Mouse (Mus musculus): Measurements from ENCODE around the gene Npepl1. TPM values are rescaled to one million over a fixed set of nuclear protein-coding genes. Genes with fewer than 3 reads are reported as not detected.

Npepl1 gene
- polyA plus RNA-seq, 1 experiment from 2014 or later = 15.2 TPM

- no peak overlapping the region for H3K4me2 ChIP-seq (ENCODE audit: low read length)
- no peaks in the 10 kb centered on the region for H3K9me3 ChIP-seq (ENCODE audit: control insufficient read depth, low read length)
- no peaks in the 10 kb centered on the region for H3K27me3 ChIP-seq (replicated peaks; ENCODE audit: control insufficient read depth, insufficient read depth, low read length)
- no peak for ATAC-seq
- 92% methylated on average over 11 of the region's 11 CpGs for WGBS
- H3K4me1 ChIP-seq (ENCODE audit: control insufficient read depth, insufficient read depth, low read depth, low read length) = no peaks in the 10 kb centered on the region
- H3K9ac ChIP-seq (ENCODE audit: low read depth, low read length) = no peak overlapping the region
- H3K36me3 ChIP-seq (ENCODE audit: control insufficient read depth, insufficient read depth, low read length) = peaks cover 2% of the 10 kb centered on the region; the same call in 1 of the 2 replicates
- no peak overlapping the region for H3K27ac ChIP-seq (ENCODE audit: low read depth, low read length)
- H3K4me3 ChIP-seq (ENCODE audit: low read length) = no peak overlapping the region
These were observed 9.1 kb downstream of the Npepl1 start for GRCm38 (mm10) chr2:174119259-174119658.

DNA sequence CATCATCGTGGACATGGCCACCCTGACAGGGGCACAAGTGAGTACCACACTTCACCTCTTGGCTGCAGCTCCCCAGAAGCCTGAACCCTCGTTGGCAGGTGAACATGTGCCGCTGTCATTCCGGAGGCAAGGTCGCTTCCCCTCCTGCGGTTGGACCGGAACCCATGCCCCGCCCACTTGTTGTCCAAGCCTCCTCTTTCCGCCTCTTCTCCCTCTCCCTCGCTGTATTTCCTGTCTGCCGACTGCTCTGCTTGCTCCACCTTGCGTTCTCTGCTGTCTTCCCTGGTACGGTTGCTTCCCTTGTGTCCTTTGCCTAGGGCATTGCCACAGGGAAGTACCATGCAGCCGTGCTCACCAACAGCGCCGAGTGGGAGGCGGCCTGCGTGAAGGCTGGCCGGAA lies 10.5 kb downstream of the Npepl1 start:
- Histone ChIP-seq H3K4me2 (ENCODE audit: low read length) (no peak overlapping the region), H3K9me3 (ENCODE audit: control insufficient read depth, low read length) (no peaks in the 10 kb centered on the region; the same call in none of the 2 replicates), H3K4me3 (ENCODE audit: low read length) (no peak overlapping the region), H3K36me3 (ENCODE audit: control insufficient read depth, insufficient read depth, low read length) (peaks cover 9% of the 10 kb centered on the region; the same call in 1 of the 2 replicates), H3K27me3 (replicated peaks; ENCODE audit: control insufficient read depth, insufficient read depth, low read length) (no peaks in the 10 kb centered on the region), H3K27ac (ENCODE audit: low read depth, low read length) (no peak overlapping the region), H3K4me1 (ENCODE audit: control insufficient read depth, insufficient read depth, low read depth, low read length) (no peaks in the 10 kb centered on the region), H3K9ac (ENCODE audit: low read depth, low read length) (no peak overlapping the region)
- ATAC-seq = no peak
- 93% methylated on average over 19 of the region's 19 CpGs for WGBS

GRCm38 (mm10) chr2:174121411-174121947 lies 11.3 kb downstream of the Npepl1 start:
- H3K27me3 ChIP-seq (replicated peaks; ENCODE audit: control insufficient read depth, insufficient read depth, low read length) = no peaks in the 10 kb centered on the region
- H3K27ac ChIP-seq (ENCODE audit: low read depth, low read length) = no peak overlapping the region
- no peak overlapping the region for H3K4me3 ChIP-seq (ENCODE audit: low read length)
- 88% methylated on average over 12 of the region's 12 CpGs for WGBS
- no peak for ATAC-seq
- H3K36me3 ChIP-seq (ENCODE audit: control insufficient read depth, insufficient read depth, low read length) = peaks cover 9% of the 10 kb centered on the region; the same call in 1 of the 2 replicates
- peaks cover 1% of the 10 kb centered on the region for H3K4me1 ChIP-seq (ENCODE audit: control insufficient read depth, insufficient read depth, low read depth, low read length)
- H3K9me3 ChIP-seq (ENCODE audit: control insufficient read depth, low read length) = no peaks in the 10 kb centered on the region; the same call in none of the 2 replicates
- H3K4me2 ChIP-seq (ENCODE audit: low read length) = no peak overlapping the region
- no peak overlapping the region for H3K9ac ChIP-seq (ENCODE audit: low read depth, low read length)

GRCm38 (mm10) chr2:174122331-174122730 lies 12.2 kb downstream of the Npepl1 start:
- no peak for ATAC-seq
- H3K36me3 ChIP-seq (ENCODE audit: control insufficient read depth, insufficient read depth, low read length) = peaks cover 9% of the 10 kb centered on the region; the same call in 1 of the 2 replicates
- H3K27ac ChIP-seq (ENCODE audit: low read depth, low read length) = no peak overlapping the region
- no peak overlapping the region for H3K4me2 ChIP-seq (ENCODE audit: low read length)
- no peaks in the 10 kb centered on the region; the same call in none of the 2 replicates for H3K9me3 ChIP-seq (ENCODE audit: control insufficient read depth, low read length)
- H3K27me3 ChIP-seq (replicated peaks; ENCODE audit: control insufficient read depth, insufficient read depth, low read length) = no peaks in the 10 kb centered on the region
- no peak overlapping the region for H3K4me3 ChIP-seq (ENCODE audit: low read length)
- WGBS = 96% methylated on average over 2 of the region's 2 CpGs
- H3K9ac ChIP-seq (ENCODE audit: low read depth, low read length) = no peak overlapping the region
- peaks cover 10% of the 10 kb centered on the region for H3K4me1 ChIP-seq (ENCODE audit: control insufficient read depth, insufficient read depth, low read depth, low read length)

DNA sequence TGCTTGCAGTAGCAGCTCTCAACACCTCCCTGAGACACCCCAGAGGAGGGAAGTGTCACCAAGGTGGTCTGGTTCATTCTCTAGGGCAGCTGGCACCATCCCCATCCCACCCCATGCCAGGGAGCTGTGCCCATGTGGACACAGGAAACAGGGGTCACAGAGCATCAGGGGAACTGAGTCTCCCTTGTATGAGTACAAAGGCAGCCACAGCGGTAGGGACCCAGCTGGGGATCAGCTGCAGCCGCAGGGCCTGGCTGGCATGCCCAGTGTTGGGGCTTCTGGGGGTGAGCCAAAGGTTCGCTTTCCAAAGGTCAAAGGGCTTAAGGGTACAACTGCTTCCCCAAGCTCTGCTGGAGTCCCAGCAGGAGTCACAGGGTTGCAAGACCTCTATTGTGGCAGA lies 13.6 kb downstream of the Npepl1 start:
- WGBS = 74% methylated on average over 3 of the region's 3 CpGs
- Histone ChIP-seq H3K4me2 (ENCODE audit: low read length) (no peak overlapping the region), H3K4me3 (ENCODE audit: low read length) (no peak overlapping the region), H3K4me1 (ENCODE audit: control insufficient read depth, insufficient read depth, low read depth, low read length) (peaks cover 10% of the 10 kb centered on the region), H3K27me3 (replicated peaks; ENCODE audit: control insufficient read depth, insufficient read depth, low read length) (no peaks in the 10 kb centered on the region), H3K27ac (ENCODE audit: low read depth, low read length) (no peak overlapping the region), H3K36me3 (ENCODE audit: control insufficient read depth, insufficient read depth, low read length) (peaks cover 9% of the 10 kb centered on the region; the same call in 1 of the 2 replicates), H3K9ac (ENCODE audit: low read depth, low read length) (no peak overlapping the region), H3K9me3 (ENCODE audit: control insufficient read depth, low read length) (no peaks in the 10 kb centered on the region; the same call in none of the 2 replicates)
- no peak for ATAC-seq

DNA sequence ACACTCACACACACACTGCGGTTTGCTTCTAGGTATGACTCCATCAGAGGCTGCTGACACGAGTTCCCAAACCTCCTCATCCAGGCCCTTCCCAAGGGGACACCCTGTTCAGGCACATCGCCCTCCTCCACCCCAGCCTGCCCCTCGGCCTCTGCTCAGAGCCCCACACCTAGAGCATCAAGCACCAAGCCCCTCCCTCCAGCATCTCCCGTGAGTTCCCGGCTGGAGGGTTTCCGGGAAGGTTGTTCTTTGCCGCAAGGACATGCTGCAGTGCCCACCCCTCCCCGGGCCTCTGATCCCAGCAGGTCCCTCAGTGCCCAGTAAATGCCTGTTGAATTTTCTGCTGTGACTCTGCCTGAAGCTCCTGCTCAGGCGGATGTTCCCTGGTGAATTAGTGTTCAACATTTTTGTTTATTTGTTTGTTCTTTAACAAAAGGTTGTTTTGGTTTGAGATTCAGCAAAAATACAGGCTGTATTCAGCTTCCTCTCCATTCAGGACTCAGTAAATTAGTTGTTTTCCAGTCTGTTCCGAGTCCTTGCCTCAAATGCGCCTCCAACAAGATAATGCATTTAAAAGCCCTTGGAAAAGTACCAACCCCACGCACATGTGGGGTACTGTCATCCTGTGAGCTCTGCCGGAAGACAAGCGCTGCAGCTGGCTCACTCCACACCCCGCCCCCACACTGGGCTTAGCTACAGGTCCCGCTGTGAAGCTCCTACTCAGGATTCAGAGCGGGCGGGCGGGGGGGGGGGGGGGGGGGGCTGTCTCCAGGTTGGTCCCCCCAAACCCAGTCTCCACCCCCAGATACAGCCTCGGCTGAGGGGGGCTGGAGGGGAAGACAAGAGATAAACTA lies 16.6 kb downstream of the Npepl1 start:
- H3K9ac ChIP-seq (ENCODE audit: low read depth, low read length) = peak overlapping the region; percentile 24; the same call in 1 of the 2 replicates

DNA sequence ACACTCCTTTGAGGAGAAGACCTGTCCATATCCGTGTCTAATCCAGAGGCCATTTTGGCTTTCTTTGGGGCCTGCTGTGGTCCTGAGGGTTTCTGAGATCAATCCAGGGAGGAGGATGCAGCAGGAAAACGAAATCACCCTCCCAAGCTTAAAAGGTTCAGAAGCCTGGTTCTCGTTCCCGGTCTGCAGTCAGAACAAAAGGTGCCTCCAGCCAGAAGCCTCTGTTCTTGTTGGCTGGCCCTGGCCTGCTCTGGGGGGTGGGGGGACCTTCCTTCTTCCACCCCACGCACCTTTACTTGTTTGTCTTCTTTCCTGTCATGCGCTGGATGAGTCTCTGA lies 17.2 kb downstream of the Npepl1 start:
- Histone ChIP-seq H3K36me3 (ENCODE audit: control insufficient read depth, insufficient read depth, low read length) (peaks cover 9% of the 10 kb centered on the region; the same call in 1 of the 2 replicates), H3K9ac (ENCODE audit: low read depth, low read length) (peak overlapping the region; percentile 24; the same call in 1 of the 2 replicates), H3K27me3 (replicated peaks; ENCODE audit: control insufficient read depth, insufficient read depth, low read length) (no peaks in the 10 kb centered on the region), H3K9me3 (ENCODE audit: control insufficient read depth, low read length) (no peaks in the 10 kb centered on the region; the same call in none of the 2 replicates), H3K4me1 (ENCODE audit: control insufficient read depth, insufficient read depth, low read depth, low read length) (peaks cover 10% of the 10 kb centered on the region), H3K4me3 (ENCODE audit: low read length) (peak overlapping the region; percentile 8; the same call in 1 of the 2 replicates), H3K27ac (ENCODE audit: low read depth, low read length) (peak overlapping the region; percentile 47; the same call in 1 of the 2 replicates), H3K4me2 (ENCODE audit: low read length) (peak overlapping the region; percentile 50)
- 21% methylated on average over 6 of the region's 6 CpGs for WGBS
- ATAC-seq = peak; percentile 45

More for the DNA sequence above, 16.6 kb downstream of the Npepl1 start:
- Histone ChIP-seq H3K4me3 (ENCODE audit: low read length) (peak overlapping the region; percentile 8), H3K4me1 (ENCODE audit: control insufficient read depth, insufficient read depth, low read depth, low read length) (peaks cover 10% of the 10 kb centered on the region), H3K27me3 (replicated peaks; ENCODE audit: control insufficient read depth, insufficient read depth, low read length) (no peaks in the 10 kb centered on the region), H3K4me2 (ENCODE audit: low read length) (peak overlapping the region; percentile 50), H3K36me3 (ENCODE audit: control insufficient read depth, insufficient read depth, low read length) (peaks cover 9% of the 10 kb centered on the region; the same call in 1 of the 2 replicates), H3K9me3 (ENCODE audit: control insufficient read depth, low read length) (no peaks in the 10 kb centered on the region; the same call in none of the 2 replicates), H3K27ac (ENCODE audit: low read depth, low read length) (peak overlapping the region; percentile 47; the same call in 1 of the 2 replicates)
- peak; percentile 79 for ATAC-seq
- WGBS = 10% methylated on average over 20 of the region's 21 CpGs

DNA sequence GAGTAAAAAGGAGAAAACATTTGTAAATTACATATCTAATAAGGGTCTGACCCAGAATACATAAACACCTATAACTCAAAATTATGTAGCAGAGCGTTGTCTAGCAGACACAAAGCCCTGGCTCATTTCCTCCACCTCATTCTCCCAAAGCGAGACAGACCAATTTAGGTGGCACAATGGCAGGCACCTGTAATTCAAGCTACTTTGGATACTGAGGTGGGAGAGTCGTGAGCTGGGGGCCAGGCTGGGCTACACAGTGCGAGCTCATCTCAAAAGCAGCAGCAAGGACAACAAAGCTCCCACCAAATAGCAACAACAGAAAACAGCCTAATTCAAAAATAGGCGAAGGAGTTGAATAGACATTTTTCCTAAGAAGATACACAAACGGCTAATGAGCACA lies 18.8 kb downstream of the Npepl1 start:
- Histone ChIP-seq H3K9ac (ENCODE audit: low read depth, low read length) (no peak overlapping the region), H3K4me1 (ENCODE audit: control insufficient read depth, insufficient read depth, low read depth, low read length) (peaks cover 10% of the 10 kb centered on the region), H3K27me3 (replicated peaks; ENCODE audit: control insufficient read depth, insufficient read depth, low read length) (no peaks in the 10 kb centered on the region), H3K36me3 (ENCODE audit: control insufficient read depth, insufficient read depth, low read length) (peaks cover 9% of the 10 kb centered on the region; the same call in 1 of the 2 replicates), H3K9me3 (ENCODE audit: control insufficient read depth, low read length) (no peaks in the 10 kb centered on the region; the same call in none of the 2 replicates), H3K4me2 (ENCODE audit: low read length) (no peak overlapping the region), H3K27ac (ENCODE audit: low read depth, low read length) (no peak overlapping the region), H3K4me3 (ENCODE audit: low read length) (no peak overlapping the region)
- ATAC-seq = no peak
- 84% methylated on average over 6 of the region's 6 CpGs for WGBS

- no peak overlapping the region for H3K4me2 ChIP-seq (ENCODE audit: low read length)
- WGBS = 86% methylated on average over 8 of the region's 8 CpGs
- H3K4me3 ChIP-seq (ENCODE audit: low read length) = no peak overlapping the region
- no peaks in the 10 kb centered on the region for H3K27me3 ChIP-seq (replicated peaks; ENCODE audit: control insufficient read depth, insufficient read depth, low read length)
- H3K27ac ChIP-seq (ENCODE audit: low read depth, low read length) = no peak overlapping the region
- H3K36me3 ChIP-seq (ENCODE audit: control insufficient read depth, insufficient read depth, low read length) = no peaks in the 10 kb centered on the region
- no peaks in the 10 kb centered on the region for H3K9me3 ChIP-seq (ENCODE audit: control insufficient read depth, low read length)
- peaks cover 10% of the 10 kb centered on the region for H3K4me1 ChIP-seq (ENCODE audit: control insufficient read depth, insufficient read depth, low read depth, low read length)
- ATAC-seq = no peak
- no peak overlapping the region for H3K9ac ChIP-seq (ENCODE audit: low read depth, low read length)
These were observed 20.4 kb downstream of the Npepl1 start for GRCm38 (mm10) chr2:174130468-174131097.

All from hindbrain, embryonic 16.5 days (tissue).